Mouse (Mus musculus): Measurements from ENCODE around the gene Tsc22d3. TPM values are rescaled to one million over a fixed set of nuclear protein-coding genes. Genes with fewer than 3 reads are reported as not detected.

The Tsc22d3 gene
- total and polyA plus RNA-seq, 3 experiments: 8.4 to 32.8 (median 15.2) TPM

GRCm38 (mm10) chrX:140511687-140512651 lies 88.5 kb downstream of the Tsc22d3 start:
- TF ChIP-seq NELFE (IDR thresholded peaks at IDR 0.05; ENCODE audit: low read depth, low read length): no peak
- TF ChIP-seq JUND (conservative IDR thresholded peaks at IDR 0.05; ENCODE audit: low read depth, low read length): no peak
- TF ChIP-seq GABPA (IDR thresholded peaks at IDR 0.05; ENCODE audit: insufficient replicate concordance, low read depth, low read length): no peak
- TF ChIP-seq ZMIZ1 (IDR thresholded peaks at IDR 0.05; ENCODE audit: low read depth, low read length): no peak
- no peak for TF ChIP-seq CHD1 (IDR thresholded peaks at IDR 0.05; ENCODE audit: low read depth, low read length)
- TF ChIP-seq HCFC1 (IDR thresholded peaks at IDR 0.05; ENCODE audit: low read depth, low read length): no peak
- TF ChIP-seq UBTF (IDR thresholded peaks at IDR 0.05; ENCODE audit: low read depth, low read length): no peak
- no peak for TF ChIP-seq MAFK (IDR thresholded peaks at IDR 0.05; ENCODE audit: insufficient replicate concordance, low read length)
- TF ChIP-seq MXI1 (IDR thresholded peaks at IDR 0.05; ENCODE audit: low read depth, low read length): no peak
- TF ChIP-seq MYC (IDR thresholded peaks at IDR 0.05; ENCODE audit: low read depth, low read length): no peak
- Histone ChIP-seq H3K4me1 (ENCODE audit: control insufficient read depth in 1 of 2, insufficient read depth in 2 of 2) (peaks cover 7 to 19% of the 10 kb centered on the region in 2 experiments), H3K9ac (ENCODE audit: insufficient read depth, low read depth) (no peak overlapping the region), H3K27ac (ENCODE audit: insufficient read depth, low read depth) (no peak overlapping the region), H3K4me2 (ENCODE audit: insufficient read depth, low read depth, poor library complexity, severe bottlenecking) (no peak overlapping the region), H3K36me3 (replicated peaks in 1 of 2; ENCODE audit: control insufficient read depth in 1 of 2, insufficient read depth in 1 of 2, low read length in 1 of 2) (no peaks in the 10 kb centered on the region), H3K9me3 (replicated peaks; ENCODE audit: low read length) (no peaks in the 10 kb centered on the region), H3K79me2 (replicated peaks; ENCODE audit: control insufficient read depth, extremely low read depth, insufficient read depth, poor library complexity, severe bottlenecking) (no peaks in the 10 kb centered on the region), H3K4me3 (replicated peaks in 1 of 3; ENCODE audit: low read depth in 2 of 3, low read length in 2 of 3, poor library complexity in 1 of 3) (no peak overlapping the region), H3K27me3 (replicated peaks) (no peaks in the 10 kb centered on the region)
- no peak for DNase-seq (ENCODE audit: extremely low read depth)
- in situ Hi-C loops (cut with MboI; ENCODE audit: low pct_ligation_motif_present, low pct_unique_long_range_greater_than_20kb, low sequenced_read_pairs) (no loop called here), dilution Hi-C loops (cut with MboI; ENCODE audit: extremely low pct_ligation_motif_present, extremely low pct_unique_long_range_greater_than_20kb, low sequenced_read_pairs) (no loop called here)

GRCm38 (mm10) chrX:140510696-140511429 lies 89.6 kb downstream of the Tsc22d3 start:
- in situ Hi-C loops (cut with MboI; ENCODE audit: low pct_ligation_motif_present, low pct_unique_long_range_greater_than_20kb, low sequenced_read_pairs) (no loop called here), dilution Hi-C loops (cut with MboI; ENCODE audit: extremely low pct_ligation_motif_present, extremely low pct_unique_long_range_greater_than_20kb, low sequenced_read_pairs) (no loop called here)
- no peaks in the 10 kb centered on the region for H3K79me2 ChIP-seq (replicated peaks; ENCODE audit: control insufficient read depth, extremely low read depth, insufficient read depth, poor library complexity, severe bottlenecking)
- H3K4me2 ChIP-seq (ENCODE audit: insufficient read depth, low read depth, poor library complexity, severe bottlenecking): no peak overlapping the region
- no peaks in the 10 kb centered on the region for H3K9me3 ChIP-seq (replicated peaks; ENCODE audit: low read length)
- H3K27ac ChIP-seq (ENCODE audit: insufficient read depth, low read depth): no peak overlapping the region
- H3K4me3 ChIP-seq (replicated peaks in 1 of 3; ENCODE audit: low read depth in 2 of 3, low read length in 2 of 3, poor library complexity in 1 of 3): no peak overlapping the region
- TF ChIP-seq KAT2A (IDR thresholded peaks at IDR 0.05; ENCODE audit: insufficient replicate concordance, low read length) (no peak), ZNF384 (IDR thresholded peaks at IDR 0.05; ENCODE audit: low read depth, low read length) (no peak), ZKSCAN1 (IDR thresholded peaks at IDR 0.05; ENCODE audit: borderline replicate concordance, low read depth, low read length) (no peak), E2F4 (IDR thresholded peaks at IDR 0.05; ENCODE audit: insufficient replicate concordance, low read depth, low read length) (no peak), GABPA (IDR thresholded peaks at IDR 0.05; ENCODE audit: insufficient replicate concordance, low read depth, low read length) (no peak), HCFC1 (IDR thresholded peaks at IDR 0.05; ENCODE audit: low read depth, low read length) (no peak), RCOR1 (conservative IDR thresholded peaks at IDR 0.05; ENCODE audit: low read depth, low read length) (no peak), MAX (IDR thresholded peaks at IDR 0.05; ENCODE audit: low read length) (no peak), CHD2 (IDR thresholded peaks at IDR 0.05; ENCODE audit: low read length) (no peak), MAFK (IDR thresholded peaks at IDR 0.05; ENCODE audit: insufficient replicate concordance, low read length) (no peak), MAZ (IDR thresholded peaks at IDR 0.05; ENCODE audit: low read depth, low read length) (no peak), SMC3 (IDR thresholded peaks at IDR 0.05; ENCODE audit: low read depth, low read length) (no peak), TCF12 (IDR thresholded peaks at IDR 0.05; ENCODE audit: low read depth, low read length) (no peak), EP300 (IDR thresholded peaks at IDR 0.05; ENCODE audit: low read length) (no peak)
- DNase-seq (ENCODE audit: extremely low read depth): no peak
- H3K27me3 ChIP-seq (replicated peaks): no peaks in the 10 kb centered on the region
- no peak overlapping the region for H3K9ac ChIP-seq (ENCODE audit: insufficient read depth, low read depth)
- no peaks in the 10 kb centered on the region for H3K36me3 ChIP-seq (replicated peaks in 1 of 2; ENCODE audit: control insufficient read depth in 1 of 2, insufficient read depth in 1 of 2, low read length in 1 of 2)
- peaks cover 14 to 29% of the 10 kb centered on the region in 2 experiments for H3K4me1 ChIP-seq (ENCODE audit: control insufficient read depth in 1 of 2, insufficient read depth in 2 of 2)

Data from CH12.LX (cell line).